Mouse (Mus musculus): Measurements from ENCODE around the gene Ntrk2. TPM values are rescaled to one million over a fixed set of nuclear protein-coding genes. Genes with fewer than 3 reads are reported as not detected.

The Ntrk2 gene
- total and polyA plus RNA-seq, 2 experiments from 2014 or later = 160 to 233 TPM

DNA sequence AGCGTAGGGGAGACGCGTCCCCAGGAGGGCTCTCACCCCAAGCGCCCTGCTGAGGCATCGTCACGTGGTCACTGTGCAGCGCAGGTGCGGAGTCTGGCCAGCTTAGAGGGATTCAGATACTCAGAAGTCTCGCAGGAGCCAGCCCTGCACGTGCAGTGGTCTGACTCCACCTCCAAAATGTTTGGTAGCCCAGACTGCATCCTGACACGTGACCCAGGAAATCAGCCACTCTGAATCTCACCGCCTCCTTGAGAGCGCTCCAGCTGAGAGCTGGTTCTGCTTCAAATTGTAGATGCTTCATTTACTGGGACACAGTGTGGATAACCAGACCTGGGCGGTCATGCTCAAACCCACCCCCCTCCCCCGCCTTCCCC, 205.1 kb downstream of the Ntrk2 start:
- no peak for TF ChIP-seq CTCF (IDR thresholded peaks at IDR 0.05; ENCODE audit: low read depth)
- DNase-seq (ENCODE audit: low spot score) (peak; percentile 91), ATAC-seq (peak; percentile 98)
- H3K9ac ChIP-seq (replicated peaks; ENCODE audit: low read length) = peak overlapping the region; percentile 39
- H3K36me3 ChIP-seq (ENCODE audit: insufficient read depth, low read length) = no peaks in the 10 kb centered on the region
- 3% methylated on average over 15 of the region's 15 CpGs for WGBS
- peak overlapping the region; percentile 21 for H3K4me3 ChIP-seq (ENCODE audit: low read length)
- no peaks in the 10 kb centered on the region; the same call in none of the 2 replicates for H3K4me1 ChIP-seq (ENCODE audit: insufficient read depth, low read length)
- peak overlapping the region; percentile 74 for H3K27ac ChIP-seq
- peak overlapping the region; percentile 57 for H3K4me2 ChIP-seq (ENCODE audit: low read depth, low read length)
- H3K27me3 ChIP-seq (ENCODE audit: insufficient read depth, low read length) = no peaks in the 10 kb centered on the region
- no peaks in the 10 kb centered on the region for H3K9me3 ChIP-seq (ENCODE audit: low read length)

DNA sequence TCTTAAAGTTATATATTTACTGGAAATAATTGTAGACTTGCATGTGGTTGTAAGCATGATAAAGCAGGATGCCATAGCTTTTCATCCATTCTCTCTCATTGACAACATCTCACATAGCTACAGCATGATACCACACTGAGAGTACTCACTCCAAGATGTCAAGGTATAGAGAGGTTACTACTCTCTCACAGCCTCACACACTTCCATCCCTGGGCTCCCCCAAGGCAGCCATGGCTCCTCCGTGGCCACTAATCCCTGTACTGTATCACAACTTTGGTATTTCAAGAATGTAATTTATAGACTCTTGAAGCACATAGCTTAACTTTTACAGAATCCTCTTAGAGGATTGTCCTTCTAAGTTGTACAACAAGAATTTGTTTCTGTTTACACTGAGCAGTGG, 209.0 kb downstream of the Ntrk2 start:
- Histone ChIP-seq H3K9me3 (ENCODE audit: low read length) (no peaks in the 10 kb centered on the region), H3K36me3 (ENCODE audit: insufficient read depth, low read length) (no peaks in the 10 kb centered on the region), H3K4me1 (ENCODE audit: insufficient read depth, low read length) (no peaks in the 10 kb centered on the region; the same call in 1 of the 2 replicates), H3K4me2 (ENCODE audit: low read depth, low read length) (no peak overlapping the region), H3K9ac (replicated peaks; ENCODE audit: low read length) (no peak overlapping the region), H3K27me3 (ENCODE audit: insufficient read depth, low read length) (no peaks in the 10 kb centered on the region), H3K27ac (no peak overlapping the region), H3K4me3 (ENCODE audit: low read length) (no peak overlapping the region)
- DNase-seq (ENCODE audit: low spot score) (no peak), ATAC-seq (no peak)
- TF ChIP-seq CTCF (IDR thresholded peaks at IDR 0.05; ENCODE audit: low read depth) = no peak
- WGBS = 61% methylated on average over 1 of the region's 1 CpGs

DNA sequence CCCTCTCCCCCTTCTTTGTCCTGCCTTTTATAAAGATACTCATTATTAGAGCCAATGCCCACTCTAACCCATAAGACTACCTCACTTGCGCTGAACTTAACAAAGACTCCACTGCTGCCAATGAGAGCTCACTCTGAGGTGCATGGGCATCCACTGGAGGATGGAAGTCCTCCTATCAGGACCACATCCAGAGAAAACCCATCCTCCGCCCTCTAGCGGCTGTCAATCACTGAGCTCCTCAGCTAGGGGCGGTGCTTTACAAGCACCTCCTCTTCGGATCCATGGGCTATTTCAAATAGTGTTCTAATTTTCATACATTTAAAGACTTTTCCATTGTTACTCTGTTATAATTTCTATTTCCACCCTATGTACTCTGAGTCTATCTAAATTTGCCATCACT, 210.8 kb downstream of the Ntrk2 start:
- H3K4me3 ChIP-seq (ENCODE audit: low read length) = no peak overlapping the region
- DNase-seq (ENCODE audit: low spot score) (no peak), ATAC-seq (no peak)
- 68% methylated on average over 5 of the region's 5 CpGs for WGBS
- TF ChIP-seq CTCF (IDR thresholded peaks at IDR 0.05; ENCODE audit: low read depth) = no peak
- H3K4me2 ChIP-seq (ENCODE audit: low read depth, low read length) = no peak overlapping the region
- no peaks in the 10 kb centered on the region for H3K27me3 ChIP-seq (ENCODE audit: insufficient read depth, low read length)
- H3K27ac ChIP-seq = no peak overlapping the region
- no peak overlapping the region for H3K9ac ChIP-seq (replicated peaks; ENCODE audit: low read length)
- H3K36me3 ChIP-seq (ENCODE audit: insufficient read depth, low read length) = no peaks in the 10 kb centered on the region
- no peaks in the 10 kb centered on the region for H3K9me3 ChIP-seq (ENCODE audit: low read length)
- H3K4me1 ChIP-seq (ENCODE audit: insufficient read depth, low read length) = no peaks in the 10 kb centered on the region

DNA sequence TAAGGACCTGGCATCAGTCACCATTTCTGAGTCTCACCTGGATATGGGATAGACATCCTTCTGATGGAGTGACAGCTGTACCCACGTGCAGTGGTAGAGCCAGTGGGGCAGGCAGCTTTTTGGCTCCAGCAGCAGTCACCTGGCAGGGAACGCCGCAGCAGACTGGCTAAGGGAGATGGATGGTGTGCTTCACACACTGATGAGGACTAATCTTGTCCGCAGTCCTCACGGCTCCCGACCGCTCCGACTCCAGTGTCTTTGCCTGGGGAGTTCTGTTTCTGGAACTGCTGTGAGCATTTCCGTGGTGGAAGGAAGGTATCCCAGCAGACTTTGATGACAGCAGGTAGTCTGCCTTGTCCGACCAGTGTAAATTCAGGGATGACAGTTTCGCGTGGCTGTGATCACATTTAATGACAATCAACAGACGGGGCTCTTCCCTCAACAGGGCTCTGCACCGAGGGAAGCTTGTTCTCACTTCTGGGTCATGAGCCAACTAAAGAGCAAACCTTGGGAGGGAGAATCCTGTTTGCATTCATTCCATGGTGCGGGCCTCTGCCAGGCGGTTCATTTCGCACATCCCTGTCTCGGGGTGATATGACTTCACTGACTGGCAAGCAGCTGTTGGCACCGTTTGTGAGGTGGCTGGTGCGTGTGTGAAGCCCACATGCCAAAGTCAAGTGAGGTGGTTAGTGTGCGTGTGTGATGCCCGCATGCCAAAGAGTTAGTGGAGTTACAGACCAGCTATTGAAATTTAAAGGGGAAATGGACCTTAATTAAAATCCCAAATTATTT, 216.1 kb downstream of the Ntrk2 start:
- no peaks in the 10 kb centered on the region for H3K36me3 ChIP-seq (ENCODE audit: insufficient read depth, low read length)
- no peak overlapping the region for H3K4me2 ChIP-seq (ENCODE audit: low read depth, low read length)
- 59% methylated on average over 22 of the region's 22 CpGs for WGBS
- H3K27ac ChIP-seq = peak overlapping the region; percentile 58; the same call in 1 of the 2 replicates
- TF ChIP-seq CTCF (IDR thresholded peaks at IDR 0.05; ENCODE audit: low read depth) = no peak
- no peaks in the 10 kb centered on the region for H3K9me3 ChIP-seq (ENCODE audit: low read length)
- DNase-seq (ENCODE audit: low spot score) (peak; percentile 37), ATAC-seq (peak; percentile 80)
- no peaks in the 10 kb centered on the region for H3K4me1 ChIP-seq (ENCODE audit: insufficient read depth, low read length)
- H3K9ac ChIP-seq (replicated peaks; ENCODE audit: low read length) = no peak overlapping the region
- H3K4me3 ChIP-seq (ENCODE audit: low read length) = no peak overlapping the region
- H3K27me3 ChIP-seq (ENCODE audit: insufficient read depth, low read length) = no peaks in the 10 kb centered on the region

DNA sequence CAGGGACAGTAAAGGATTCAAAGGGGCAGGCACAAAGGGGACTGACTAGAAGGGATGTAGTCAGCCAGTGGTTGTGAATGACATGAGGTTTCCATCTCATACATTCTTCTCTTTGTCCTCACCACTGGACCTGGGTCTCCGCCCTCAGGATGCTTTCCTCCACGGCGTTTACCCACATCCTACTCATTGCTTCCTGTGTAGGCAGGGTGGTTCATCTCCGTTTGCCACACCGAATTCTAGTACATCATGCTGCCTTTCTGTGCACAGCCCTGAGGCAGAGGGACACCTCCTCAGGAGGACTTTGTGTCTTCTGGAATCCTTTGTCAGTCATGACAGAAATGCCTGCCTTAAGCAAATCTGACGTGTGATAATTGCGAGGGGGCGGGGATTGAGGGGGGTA, 219.3 kb downstream of the Ntrk2 start:
- H3K9ac ChIP-seq (replicated peaks; ENCODE audit: low read length) = no peak overlapping the region
- no peaks in the 10 kb centered on the region for H3K4me1 ChIP-seq (ENCODE audit: insufficient read depth, low read length)
- H3K4me3 ChIP-seq (ENCODE audit: low read length) = no peak overlapping the region
- H3K27me3 ChIP-seq (ENCODE audit: insufficient read depth, low read length) = no peaks in the 10 kb centered on the region
- DNase-seq (ENCODE audit: low spot score) = no peak
- H3K4me2 ChIP-seq (ENCODE audit: low read depth, low read length) = no peak overlapping the region
- H3K36me3 ChIP-seq (ENCODE audit: insufficient read depth, low read length) = no peaks in the 10 kb centered on the region
- no peak overlapping the region for H3K27ac ChIP-seq
- ATAC-seq = no peak
- 85% methylated on average over 8 of the region's 8 CpGs for WGBS
- TF ChIP-seq CTCF (IDR thresholded peaks at IDR 0.05; ENCODE audit: low read depth) = no peak
- no peaks in the 10 kb centered on the region for H3K9me3 ChIP-seq (ENCODE audit: low read length)

DNA sequence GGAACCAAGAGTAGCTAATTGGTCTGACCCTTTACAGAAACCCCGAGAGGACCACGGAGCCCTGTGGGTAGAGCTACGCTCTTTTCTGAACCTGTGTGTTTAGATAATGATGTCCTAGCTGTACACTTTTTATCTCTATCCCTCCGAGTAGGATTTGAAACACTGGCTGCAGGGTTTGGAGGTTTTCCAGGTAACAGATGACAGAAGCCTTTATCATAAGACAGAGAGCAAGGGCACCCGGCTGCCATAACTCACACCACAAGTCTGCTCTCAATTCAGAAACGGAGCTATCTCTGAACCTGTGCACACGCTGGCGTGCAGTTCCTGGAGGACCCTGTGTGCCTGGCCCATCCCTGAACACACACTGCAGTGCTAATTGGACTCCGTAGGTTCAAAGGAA, 221.1 kb downstream of the Ntrk2 start:
- Histone ChIP-seq H3K9ac (replicated peaks; ENCODE audit: low read length) (no peak overlapping the region), H3K27me3 (ENCODE audit: insufficient read depth, low read length) (no peaks in the 10 kb centered on the region), H3K4me2 (ENCODE audit: low read depth, low read length) (no peak overlapping the region), H3K36me3 (ENCODE audit: insufficient read depth, low read length) (no peaks in the 10 kb centered on the region), H3K4me1 (ENCODE audit: insufficient read depth, low read length) (no peaks in the 10 kb centered on the region), H3K4me3 (ENCODE audit: low read length) (no peak overlapping the region), H3K9me3 (ENCODE audit: low read length) (no peaks in the 10 kb centered on the region), H3K27ac (no peak overlapping the region)
- 77% methylated on average over 9 of the region's 9 CpGs for WGBS
- no peak for TF ChIP-seq CTCF (IDR thresholded peaks at IDR 0.05; ENCODE audit: low read depth)
- ATAC-seq (no peak), DNase-seq (ENCODE audit: low spot score) (no peak)

DNA sequence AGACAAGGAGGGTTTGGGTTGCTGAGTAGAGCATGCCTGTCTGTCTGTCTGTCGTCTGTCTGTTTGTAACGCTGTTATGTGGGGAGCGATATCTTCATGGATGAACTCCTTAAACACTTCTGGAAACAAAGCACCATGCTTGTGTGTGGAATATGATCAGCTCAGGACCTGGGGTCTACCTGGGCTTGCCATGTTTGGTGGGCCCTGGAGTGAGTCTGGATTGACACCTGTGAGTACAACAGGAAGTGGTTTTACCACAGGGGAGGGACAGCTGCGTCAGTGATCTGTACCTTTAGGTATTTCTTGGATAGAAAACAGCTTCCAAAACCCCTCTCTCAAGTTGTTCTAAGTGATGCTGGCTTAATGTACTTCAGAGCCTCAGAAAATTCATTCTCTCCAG, 222.2 kb downstream of the Ntrk2 start:
- Histone ChIP-seq H3K9me3 (ENCODE audit: low read length) (no peaks in the 10 kb centered on the region), H3K27ac (no peak overlapping the region), H3K4me3 (ENCODE audit: low read length) (no peak overlapping the region), H3K27me3 (ENCODE audit: insufficient read depth, low read length) (no peaks in the 10 kb centered on the region), H3K36me3 (ENCODE audit: insufficient read depth, low read length) (no peaks in the 10 kb centered on the region), H3K4me2 (ENCODE audit: low read depth, low read length) (no peak overlapping the region), H3K4me1 (ENCODE audit: insufficient read depth, low read length) (no peaks in the 10 kb centered on the region), H3K9ac (replicated peaks; ENCODE audit: low read length) (no peak overlapping the region)
- TF ChIP-seq CTCF (IDR thresholded peaks at IDR 0.05; ENCODE audit: low read depth) = no peak
- WGBS = 96% methylated on average over 4 of the region's 4 CpGs
- no peak for ATAC-seq
- no peak for DNase-seq (ENCODE audit: low spot score)
